Mouse (Mus musculus) kidney, postnatal 25 days (tissue): Measurements from ENCODE around the gene Icos.

Experiments used
- DNase-seq, 2 experiments: peaks; one replicate each; pipeline ENCODE4 v3.0.0; 2021; ENCODE audit warnings: mixed read lengths in 2 of 2

Gene Icos

DNA sequence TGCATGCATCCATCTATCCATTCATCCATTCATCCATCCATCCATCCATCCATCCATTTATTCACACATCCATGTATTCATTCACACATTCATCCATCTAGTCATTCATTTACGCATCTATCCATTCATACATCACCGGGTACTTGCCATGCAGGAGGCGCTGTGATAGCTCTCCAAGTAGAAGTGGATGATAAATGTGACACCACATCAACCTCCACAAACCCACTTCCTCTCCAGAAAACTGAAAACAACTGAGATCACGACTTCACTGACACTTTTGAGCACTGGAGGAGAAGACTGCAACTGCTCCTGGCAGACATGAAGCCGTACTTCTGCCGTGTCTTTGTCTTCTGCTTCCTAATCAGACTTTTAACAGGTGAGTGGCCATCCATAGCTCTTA, at the start of gene Icos:
Gene Icos (plus strand): TSS at position 287 of the 400 bp plus-strand sequence.
- DNase-seq: no peak

DNA sequence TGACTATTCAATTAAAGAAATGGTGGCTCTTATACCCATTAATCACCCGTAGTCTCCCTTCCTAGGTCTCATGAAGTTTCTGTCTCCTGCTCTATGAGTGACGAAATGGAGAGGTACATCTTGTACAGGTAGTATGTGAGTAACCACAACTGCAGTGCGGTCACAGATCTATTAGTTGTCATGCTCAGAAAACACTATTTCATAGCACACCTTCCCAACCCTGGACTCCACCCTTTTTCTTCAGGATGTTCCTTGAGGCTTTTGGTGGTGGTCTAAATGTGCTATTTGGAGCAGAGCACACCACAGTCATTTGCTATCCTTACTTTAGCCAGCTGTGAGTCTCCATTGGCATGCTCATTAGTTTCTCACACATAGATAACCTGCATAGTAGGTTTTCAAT, 48.7 kb upstream of the Icos start:
- no peak for DNase-seq

DNA sequence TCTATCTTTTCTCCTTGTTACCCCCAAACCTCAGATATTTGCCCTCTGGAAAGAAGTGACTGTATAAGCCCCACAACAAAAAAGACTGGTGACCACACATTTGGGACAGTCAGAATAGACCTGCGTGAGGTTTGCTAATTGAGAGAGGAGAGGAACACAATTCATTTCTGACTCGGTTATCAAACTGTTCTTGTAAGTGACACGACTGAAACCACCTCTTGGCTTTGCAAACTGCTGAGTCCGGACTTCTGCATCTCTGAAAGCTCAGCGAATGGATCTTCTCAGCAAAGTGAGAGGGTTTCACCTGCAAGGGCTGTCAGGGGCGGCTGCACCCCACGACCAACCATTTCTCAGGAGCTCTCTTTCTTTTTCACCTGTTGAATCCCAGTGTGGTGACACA, 47.3 kb upstream of the Icos start:
- DNase-seq: no peak

- no peak for DNase-seq
Measured at GRCm38 (mm10) chr1:60935968-60936581, 41.7 kb upstream of the Icos start.

DNA sequence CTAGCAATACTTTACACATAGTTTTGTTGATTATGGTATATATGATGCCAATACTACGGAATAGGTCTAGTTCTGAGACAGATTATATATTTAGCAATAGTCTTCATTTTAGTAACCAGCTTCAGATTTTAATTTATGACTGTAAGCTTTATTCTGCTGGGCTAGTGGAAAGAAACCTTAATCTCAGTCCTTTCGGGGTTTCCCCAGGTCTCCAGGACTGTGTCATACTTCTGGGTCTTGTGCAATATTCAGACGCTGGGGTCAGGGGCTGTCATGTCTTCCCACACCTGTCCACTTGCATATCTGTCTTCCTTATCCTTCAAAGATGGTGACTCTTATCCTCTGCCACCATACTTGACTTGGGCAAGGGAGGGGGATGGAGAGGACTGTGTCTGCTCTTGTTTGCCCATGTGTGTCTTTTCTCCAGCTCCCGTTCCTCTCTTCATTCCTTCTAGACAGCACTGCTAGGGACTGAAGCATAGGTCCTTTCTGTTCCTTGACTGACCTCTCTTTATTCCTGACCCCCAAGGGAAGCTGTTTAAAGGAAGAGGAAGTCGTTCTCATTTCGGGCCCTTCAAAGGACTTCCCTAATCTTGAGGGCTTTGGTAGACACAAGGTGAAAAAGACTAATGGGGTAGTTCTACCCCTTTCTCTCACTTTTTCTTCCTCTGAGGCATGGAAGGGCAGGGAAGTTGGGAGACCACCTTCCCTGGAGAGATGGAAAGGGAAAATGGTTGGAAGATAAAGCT, 40.6 kb upstream of the Icos start:
- no peak for DNase-seq

GRCm38 (mm10) chr1:60938256-60938655, 39.5 kb upstream of the Icos start:
- DNase-seq: no peak

- DNase-seq: no peak
Measured at GRCm38 (mm10) chr1:60938974-60939373, 38.8 kb upstream of the Icos start.

DNA sequence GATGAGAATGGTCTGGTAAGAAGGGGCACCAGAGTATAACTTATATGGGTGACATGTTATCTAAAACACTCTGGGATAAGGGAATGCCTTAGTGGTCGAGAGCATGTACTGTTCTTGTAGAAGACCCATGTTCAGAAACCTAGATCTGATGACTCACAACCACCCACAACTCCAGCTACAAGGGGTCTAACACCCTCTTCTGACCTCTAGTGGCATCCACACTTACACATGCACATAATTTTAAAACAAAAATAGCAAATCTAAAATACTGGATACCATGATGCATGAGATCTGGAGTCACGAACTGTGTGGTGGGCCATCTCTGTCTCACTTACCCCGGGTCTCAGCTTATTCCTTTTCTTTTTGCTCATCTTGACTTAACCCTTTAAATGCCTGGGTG, 37.7 kb upstream of the Icos start:
- DNase-seq: no peak

DNA sequence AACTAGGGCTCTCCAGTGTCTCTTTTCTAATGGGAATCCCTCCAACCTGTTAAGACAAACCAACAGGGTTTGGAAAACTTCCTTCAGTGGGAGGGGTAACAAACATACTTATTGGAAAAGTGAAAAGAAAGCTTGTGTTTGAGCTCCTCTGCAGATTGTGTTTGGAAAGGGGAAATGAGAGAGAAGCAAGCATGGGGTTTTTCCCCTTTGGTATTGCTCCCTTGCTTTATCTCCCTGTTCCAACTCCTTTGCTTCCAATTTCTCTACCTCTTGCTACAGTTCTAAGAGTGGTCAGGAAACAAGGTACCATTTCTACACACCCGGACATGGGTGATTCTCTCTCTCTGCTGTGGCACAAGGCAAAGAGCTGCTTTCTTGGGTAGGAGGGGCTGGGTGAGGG, 37.1 kb upstream of the Icos start:
- DNase-seq: no peak

GRCm38 (mm10) chr1:60941056-60942048, 36.4 kb upstream of the Icos start:
- DNase-seq: no peak

DNA sequence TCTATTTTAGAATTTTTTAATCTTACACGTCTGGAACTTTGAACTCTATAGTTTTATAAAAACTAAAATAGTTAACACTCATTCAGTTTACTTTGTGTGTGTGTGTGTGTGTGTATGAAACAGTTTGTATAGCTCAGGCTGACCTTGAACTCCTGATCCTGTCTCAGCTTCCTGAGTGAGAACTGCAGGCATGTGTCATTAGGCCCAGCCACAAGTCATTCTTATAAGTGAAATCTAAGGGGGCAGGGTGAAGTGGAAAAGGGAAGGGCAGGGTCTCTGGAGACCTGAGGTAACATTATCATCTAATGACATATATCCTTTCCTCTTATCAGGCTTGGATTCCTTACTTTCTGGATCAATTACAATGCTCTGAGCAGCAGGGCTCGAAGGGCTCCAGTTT, 34.8 kb upstream of the Icos start:
- DNase-seq: no peak

DNA sequence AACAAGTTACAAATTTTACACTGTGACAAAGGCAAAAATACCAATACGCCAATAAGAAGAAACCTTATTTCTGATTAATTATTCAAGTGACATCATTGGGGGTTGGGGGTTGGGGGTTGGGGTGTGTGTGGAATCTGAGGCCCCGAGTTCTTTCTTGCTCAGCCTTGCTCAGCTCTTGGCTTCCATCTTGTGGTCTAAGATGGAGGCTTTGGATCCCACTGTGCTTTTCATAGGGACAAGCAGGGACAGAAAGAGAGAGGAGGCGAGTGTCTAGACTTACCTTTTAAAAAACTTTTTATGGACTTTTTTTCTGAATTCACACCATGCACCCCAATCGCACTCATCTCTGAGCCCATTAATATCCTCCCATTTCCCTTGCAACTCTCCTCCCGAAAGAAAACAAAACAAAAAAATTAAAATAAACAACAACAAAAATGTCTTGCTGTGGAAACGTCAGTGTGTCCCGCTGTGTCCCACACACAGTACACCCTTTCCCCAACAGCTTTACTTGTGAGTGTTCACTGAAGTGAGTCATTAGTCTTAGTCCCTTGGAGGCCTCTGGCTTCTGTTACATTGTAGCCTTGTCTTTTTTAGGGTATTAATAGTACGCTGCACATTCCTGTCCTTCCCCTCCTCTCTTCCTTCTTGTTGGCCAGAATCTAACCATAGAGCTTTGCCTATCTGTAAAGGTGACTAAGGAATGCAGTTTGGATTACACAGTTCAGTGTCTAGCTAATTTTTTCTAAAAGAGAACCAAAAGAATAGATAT, 31.9 kb upstream of the Icos start:
- DNase-seq: no peak

DNA sequence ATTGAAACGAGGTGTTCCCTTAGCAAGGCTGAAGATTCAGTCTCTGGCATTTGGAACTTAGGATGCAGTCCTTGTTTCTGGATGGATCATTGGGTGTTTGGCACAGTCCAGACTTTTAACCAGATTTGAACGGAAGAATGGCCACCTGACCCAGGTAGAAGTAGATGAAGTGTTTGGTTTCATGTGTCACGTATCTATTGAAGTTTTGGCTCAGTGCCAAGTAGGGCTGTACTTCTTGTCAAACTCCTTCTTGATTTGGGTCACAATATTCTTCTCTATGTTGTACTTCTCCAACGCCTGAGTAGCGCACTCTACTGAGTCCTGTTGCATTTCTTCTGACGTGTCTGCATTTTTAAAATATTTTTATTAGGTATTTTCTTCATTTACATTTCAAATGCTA, 29.6 kb upstream of the Icos start:
- DNase-seq: no peak

GRCm38 (mm10) chr1:60952958-60953357, 24.8 kb upstream of the Icos start:
- no peak for DNase-seq

GRCm38 (mm10) chr1:60953686-60954085, 24.0 kb upstream of the Icos start:
- no peak for DNase-seq

DNA sequence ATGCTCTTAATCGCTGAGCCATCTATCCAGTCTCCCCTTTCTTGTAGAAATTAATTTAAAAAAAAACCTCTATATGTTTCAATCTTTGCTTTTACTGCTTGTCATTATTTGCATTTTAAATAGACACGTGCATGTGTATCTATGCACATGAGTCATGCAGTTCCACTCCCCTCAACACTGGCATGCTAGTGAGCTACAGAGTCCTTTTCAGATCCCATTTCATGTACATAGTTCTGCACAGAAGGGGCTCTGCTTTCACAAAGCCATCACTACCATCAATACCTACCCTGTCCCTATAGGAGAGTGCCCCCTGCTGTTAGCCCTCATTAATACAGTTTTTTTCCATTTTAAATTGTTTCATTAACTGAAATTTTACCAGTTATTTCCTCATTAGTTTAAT, 23.0 kb upstream of the Icos start:
- no peak for DNase-seq

DNA sequence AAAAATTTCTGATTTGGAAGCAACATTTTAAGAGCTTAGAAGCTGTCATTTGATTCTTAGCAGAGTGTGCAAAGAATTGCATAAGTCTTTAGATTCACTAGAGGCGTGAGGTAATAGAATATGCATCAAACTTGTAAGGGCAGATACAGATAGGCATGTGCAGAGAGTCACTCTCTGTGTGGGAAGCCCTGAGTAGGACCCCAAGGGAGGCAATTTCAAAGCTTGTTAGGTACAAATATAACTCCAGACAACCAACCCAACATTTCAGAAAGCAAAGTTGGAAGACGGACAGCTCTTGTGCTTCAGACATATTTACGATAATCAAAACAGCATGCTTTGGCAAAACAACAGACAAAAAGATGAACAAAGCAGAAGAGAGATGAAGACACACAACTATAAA, 22.5 kb upstream of the Icos start:
- DNase-seq: no peak

DNA sequence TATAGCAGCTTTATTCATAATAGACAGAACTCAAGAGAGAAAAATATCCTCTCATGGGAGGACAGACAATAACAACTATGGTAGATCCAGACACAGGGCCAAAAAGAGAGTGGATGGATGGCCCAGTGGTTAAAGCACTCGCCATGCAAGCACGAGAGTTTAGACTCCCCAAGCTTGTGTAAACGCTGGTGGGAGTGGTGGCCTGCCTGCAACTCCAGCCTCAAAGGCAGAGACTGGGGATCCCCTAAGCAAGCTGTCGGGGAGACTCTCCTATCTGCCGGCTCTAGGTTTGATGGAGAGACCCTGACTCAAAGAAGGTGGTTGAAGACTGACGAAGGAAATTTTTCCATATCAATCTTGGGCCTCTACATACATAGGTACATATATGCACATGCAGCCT, 21.5 kb upstream of the Icos start:
- DNase-seq: no peak

DNA sequence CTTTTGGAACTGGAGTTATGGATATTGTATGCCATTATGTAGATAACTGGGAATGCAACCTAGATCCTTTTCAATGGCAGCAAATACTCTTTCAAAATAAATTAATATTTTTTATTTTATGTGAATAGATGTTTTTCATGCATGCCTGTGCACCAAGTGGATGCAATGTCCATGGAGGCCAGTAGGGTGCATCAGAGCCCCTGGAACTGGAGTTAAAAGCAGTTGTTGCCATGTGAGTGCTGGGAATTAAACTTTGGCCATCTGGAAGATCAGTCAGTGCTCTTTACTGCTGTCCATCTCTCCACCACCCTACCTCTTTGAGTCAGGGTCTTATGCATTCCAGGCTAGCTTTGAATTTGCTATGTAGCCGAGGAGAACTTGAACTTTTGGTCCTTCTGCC, 19.4 kb upstream of the Icos start:
- peak in 1 of 2 experiments; percentile 9 for DNase-seq

DNA sequence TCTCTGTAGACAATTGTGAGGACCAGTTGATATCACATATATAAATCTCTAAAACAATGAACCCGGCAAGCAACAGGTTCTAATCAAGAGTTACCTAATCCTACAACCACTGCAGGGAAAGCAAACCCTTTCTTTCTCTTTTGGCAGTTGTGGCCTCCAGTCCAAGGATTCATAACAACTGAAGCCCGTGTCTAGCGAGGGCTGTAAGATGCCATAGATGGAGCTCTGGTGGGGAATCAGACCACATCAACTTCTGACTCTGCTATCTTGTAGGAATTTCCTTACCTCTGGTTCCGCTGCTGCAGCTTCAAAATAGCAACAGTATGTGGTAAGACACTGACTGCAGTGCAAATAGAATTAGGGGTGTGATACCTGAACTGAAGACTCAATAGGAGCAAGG, 18.5 kb upstream of the Icos start:
- no peak for DNase-seq

DNA sequence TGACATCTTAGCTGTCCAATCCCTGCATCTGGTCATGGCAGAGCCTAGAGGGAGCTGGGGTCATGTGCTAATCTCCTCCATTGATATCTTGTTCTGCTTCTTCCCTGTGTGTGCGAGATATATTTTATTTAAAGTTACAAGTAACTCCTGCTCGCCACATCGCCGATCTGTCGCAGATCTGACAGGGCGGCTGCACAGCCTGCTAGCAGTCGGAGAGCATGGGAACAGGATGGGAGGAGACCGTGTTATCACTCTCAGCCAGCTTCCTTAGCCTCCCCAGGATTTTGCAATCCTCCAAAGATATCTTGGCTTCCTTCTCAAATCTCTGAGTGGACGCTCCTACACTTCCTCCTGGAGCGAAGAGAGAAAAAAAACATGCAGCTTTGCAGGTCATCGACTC, 17.3 kb upstream of the Icos start:
- DNase-seq: peak; percentile 24 to 46

GRCm38 (mm10) chr1:60961080-60961479, 16.6 kb upstream of the Icos start:
- peak; percentile 45 to 83 for DNase-seq

GRCm38 (mm10) chr1:60962095-60962494, 15.6 kb upstream of the Icos start:
- no peak for DNase-seq
